Mouse (Mus musculus) bone marrow macrophage, adult 2 months (primary cell): Measurements from ENCODE around the gene Manba.
"Not testable (repeated sequence)": the region's sequence is repeated elsewhere in the genome, so short reads cannot be mapped to it uniquely, and the experiment has no call there.

ENCODE experiments used
- CTCF ChIP-seq: IDR thresholded peaks from 2 replicates; pipeline ENCODE4 v1.5.1; 2012; ENCODE audit warnings: low read depth, mild to moderate bottlenecking, low read length, moderate library complexity
- POLR2A ChIP-seq: IDR thresholded peaks from 2 replicates; pipeline ENCODE4 v1.6.1; 2012; ENCODE audit warnings: mild to moderate bottlenecking, low read depth, low read length, borderline replicate concordance

GRCm38 (mm10) chr3:135497956-135498355 is 12.5 kb downstream of the Manba start:
- TF ChIP-seq CTCF, POLR2A: not testable (repeated sequence)
